Mouse (Mus musculus) embryonic fibroblast, embryonic 13.5 days (primary cell): ENCODE measurements around the gene Rbm20.

Experiments used
- CTCF ChIP-seq: IDR thresholded peaks from 2 replicates; pipeline ENCODE4 v1.5.1; 2011; ENCODE audit warnings: mild to moderate bottlenecking, control low read depth, low read length, moderate library complexity, borderline replicate concordance; ENCODE audit not compliant: insufficient read depth
- POLR2A ChIP-seq: IDR thresholded peaks from 2 replicates; pipeline ENCODE4 v1.6.1; 2011; ENCODE audit warnings: low read depth, mild to moderate bottlenecking, control low read depth, low read length, moderate library complexity

DNA sequence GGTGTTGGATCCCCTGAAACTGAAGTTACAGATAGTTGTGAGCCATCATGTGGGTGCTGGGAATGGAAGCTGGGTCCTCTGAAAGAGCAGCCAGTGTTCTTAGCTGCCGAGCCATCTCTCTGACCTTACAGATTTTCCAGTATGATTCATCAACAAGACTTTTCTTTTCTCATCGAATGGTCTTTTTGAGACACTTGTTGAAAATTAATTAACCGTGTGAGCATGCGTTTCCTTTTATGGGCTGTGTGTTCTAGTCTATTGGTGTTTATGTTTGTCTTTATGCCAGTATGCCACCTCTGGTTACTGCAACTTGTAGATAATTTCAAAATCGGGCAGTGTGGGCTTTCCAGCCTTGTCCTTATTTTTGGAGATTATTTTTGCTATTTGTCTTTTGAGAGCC lies 45.1 kb downstream of the Rbm20 start:
- TF ChIP-seq CTCF (no peak), POLR2A (no peak)
